Mouse (Mus musculus) hindbrain, embryonic 15.5 days (tissue): ENCODE data around the gene Nt5c2. TPM values are rescaled to one million over a fixed set of nuclear protein-coding genes. Genes with fewer than 3 reads are reported as not detected.
"Not testable (repeated sequence)": the region's sequence is repeated elsewhere in the genome, so short reads cannot be mapped to it uniquely, and the experiment has no call there.

ENCODE experiments used
- ATAC-seq: fragments of 200-750 bp; cut with Nextera tagmentation; 2 replicates; pipeline ENCODE4 v1.8.0; 2017; ENCODE audit warnings: low read depth, moderate number of reproducible peaks, moderate TSS enrichment; ENCODE audit not compliant: low FRiP score
- H3K27ac ChIP-seq: fragments of 300-500 bp; sonication (generic); replicated peaks from 2 replicates; pipeline ENCODE4 v1.5.1; 2015; ENCODE audit warnings: mild to moderate bottlenecking, inconsistent platforms
- H3K27me3 ChIP-seq: fragments of 300-500 bp; sonication (generic); 2 replicates; pipeline ENCODE4 v1.6.1; 2015; ENCODE audit warnings: control low read depth, inconsistent platforms
- H3K36me3 ChIP-seq: fragments of 300-500 bp; sonication (generic); 2 replicates; pipeline ENCODE4 v1.6.1; 2015; ENCODE audit warnings: control low read depth, inconsistent platforms
- H3K4me1 ChIP-seq: fragments of 300-500 bp; sonication (generic); replicated peaks from 2 replicates; pipeline ENCODE4 v1.6.1; 2015; ENCODE audit warnings: control low read depth, inconsistent platforms
- H3K4me2 ChIP-seq: fragments of 300-500 bp; sonication (generic); 2 replicates; pipeline ENCODE4 v1.6.1; 2015; ENCODE audit warnings: moderate library complexity, mild to moderate bottlenecking, inconsistent platforms
- H3K4me3 ChIP-seq: fragments of 300-500 bp; sonication (generic); 2 replicates; pipeline ENCODE4 v1.5.1; 2015; ENCODE audit warnings: mild to moderate bottlenecking, inconsistent platforms
- H3K9ac ChIP-seq: fragments of 300-500 bp; sonication (generic); 2 replicates; pipeline ENCODE4 v1.6.1; 2015; ENCODE audit warnings: inconsistent platforms
- H3K9me3 ChIP-seq: fragments of 300-500 bp; sonication (generic); 2 replicates; pipeline ENCODE4 v1.6.1; 2016; ENCODE audit warnings: control low read depth, inconsistent platforms
- WGBS: fragments of 180-500 bp; shearing (Covaris S2); methylation state at CpG from one replicate; pipeline ENCODE4 v1.1.7; 2015; 5-methylcytosine and 5-hydroxymethylcytosine counted together
- polyA plus RNA-seq: library from polyadenylated mRNA; unstranded; fragments of >200 nt; fragmentation: Nextera tagmentation; extraction: Ambion mirVana; gene quantifications from 2 replicates; pipeline ENCODE4 v1.2.1, GENCODE M21; 2015

The Nt5c2 gene
- polyA plus RNA-seq, 1 experiment from 2014 or later: 74.1 TPM

GRCm38 (mm10) chr19:47015396-47015795, 443 bp upstream of the Nt5c2 start:
- Histone ChIP-seq H3K36me3 (peaks cover 2% of the 10 kb centered on the region), H3K4me1 (peaks cover 27% of the 10 kb centered on the region), H3K4me2 (peak overlapping the region; percentile 78), H3K9me3 (no peaks in the 10 kb centered on the region), H3K27me3 (no peaks in the 10 kb centered on the region), H3K9ac (peak overlapping the region; percentile 90), H3K4me3 (peak overlapping the region; percentile 74), H3K27ac (peak overlapping the region; percentile 97)
- 1% methylated on average over 37 of the region's 37 CpGs for WGBS
- ATAC-seq: peak; percentile 12; the same call in 1 of the 2 replicates

GRCm38 (mm10) chr19:47014159-47014446, 850 bp downstream of the Nt5c2 start:
- no peaks in the 10 kb centered on the region for H3K27me3 ChIP-seq
- H3K36me3 ChIP-seq: no peaks in the 10 kb centered on the region
- H3K4me3 ChIP-seq: peak overlapping the region; percentile 74
- H3K4me2 ChIP-seq: peak overlapping the region; percentile 78
- H3K27ac ChIP-seq: peak overlapping the region; percentile 97
- H3K9me3 ChIP-seq: no peaks in the 10 kb centered on the region
- H3K4me1 ChIP-seq: peaks cover 17% of the 10 kb centered on the region
- peak overlapping the region; percentile 90 for H3K9ac ChIP-seq
- 0% methylated on average over 10 of the region's 11 CpGs for WGBS
- peak; percentile 23; the same call in 1 of the 2 replicates for ATAC-seq

GRCm38 (mm10) chr19:47013340-47014158, 1.4 kb downstream of the Nt5c2 start:
- ATAC-seq: no peak
- Histone ChIP-seq H3K9me3 (no peaks in the 10 kb centered on the region), H3K27ac (peak overlapping the region; percentile 97), H3K27me3 (no peaks in the 10 kb centered on the region), H3K4me1 (peaks cover 13% of the 10 kb centered on the region), H3K36me3 (no peaks in the 10 kb centered on the region), H3K9ac (peak overlapping the region; percentile 90), H3K4me3 (peak overlapping the region; percentile 74), H3K4me2 (peak overlapping the region; percentile 78)
- 6% methylated on average over 20 of the region's 20 CpGs for WGBS

GRCm38 (mm10) chr19:47012521-47013130, 2.3 kb downstream of the Nt5c2 start:
- Histone ChIP-seq H3K36me3 (no peaks in the 10 kb centered on the region), H3K4me2 (peak overlapping the region; percentile 78), H3K4me1 (peaks cover 9% of the 10 kb centered on the region), H3K27ac (peak overlapping the region; percentile 97), H3K9me3 (no peaks in the 10 kb centered on the region), H3K9ac (no peak overlapping the region), H3K4me3 (no peak overlapping the region), H3K27me3 (no peaks in the 10 kb centered on the region)
- WGBS: 91% methylated on average over 15 of the region's 15 CpGs
- no peak for ATAC-seq

GRCm38 (mm10) chr19:47009943-47010342, 5.0 kb downstream of the Nt5c2 start:
- Histone ChIP-seq H3K4me3 (no peak overlapping the region), H3K9me3 (no peaks in the 10 kb centered on the region), H3K27ac (no peak overlapping the region), H3K4me1 (peaks cover 9% of the 10 kb centered on the region), H3K36me3 (no peaks in the 10 kb centered on the region), H3K27me3 (no peaks in the 10 kb centered on the region), H3K9ac (no peak overlapping the region), H3K4me2 (no peak overlapping the region)
- WGBS: 88% methylated on average over 5 of the region's 5 CpGs
- no peak for ATAC-seq

- no peak overlapping the region for H3K4me2 ChIP-seq
- WGBS: 88% methylated on average over 7 of the region's 7 CpGs
- H3K4me3 ChIP-seq: no peak overlapping the region
- no peak overlapping the region for H3K27ac ChIP-seq
- no peak overlapping the region for H3K9ac ChIP-seq
- H3K27me3 ChIP-seq: no peaks in the 10 kb centered on the region
- H3K4me1 ChIP-seq: peaks cover 9% of the 10 kb centered on the region
- no peaks in the 10 kb centered on the region for H3K36me3 ChIP-seq
- no peak for ATAC-seq
- H3K9me3 ChIP-seq: no peaks in the 10 kb centered on the region
These were observed 5.5 kb downstream of the Nt5c2 start for GRCm38 (mm10) chr19:47009420-47009819.

- Histone ChIP-seq H3K4me2 (no peak overlapping the region), H3K9me3 (no peaks in the 10 kb centered on the region), H3K4me1 (no peaks in the 10 kb centered on the region), H3K36me3 (no peaks in the 10 kb centered on the region), H3K27ac (no peak overlapping the region), H3K27me3 (no peaks in the 10 kb centered on the region), H3K9ac (no peak overlapping the region), H3K4me3 (no peak overlapping the region)
- 6% methylated on average over 4 of the region's 4 CpGs for WGBS
- ATAC-seq: no peak
These were observed 8.6 kb downstream of the Nt5c2 start for GRCm38 (mm10) chr19:47006321-47006720.

- no peak for ATAC-seq
- no peak overlapping the region for H3K27ac ChIP-seq
- H3K4me2 ChIP-seq: no peak overlapping the region
- H3K4me3 ChIP-seq: no peak overlapping the region
- no peaks in the 10 kb centered on the region for H3K9me3 ChIP-seq
- WGBS: 62% methylated on average over 5 of the region's 5 CpGs
- H3K27me3 ChIP-seq: no peaks in the 10 kb centered on the region
- no peaks in the 10 kb centered on the region for H3K36me3 ChIP-seq
- H3K9ac ChIP-seq: no peak overlapping the region
- H3K4me1 ChIP-seq: no peaks in the 10 kb centered on the region
These were observed 9.1 kb downstream of the Nt5c2 start for GRCm38 (mm10) chr19:47005873-47006272.

- H3K4me2 ChIP-seq: no peak overlapping the region
- H3K9me3 ChIP-seq: no peaks in the 10 kb centered on the region
- no peak overlapping the region for H3K9ac ChIP-seq
- no peak overlapping the region for H3K27ac ChIP-seq
- no peak for ATAC-seq
- H3K4me1 ChIP-seq: no peaks in the 10 kb centered on the region
- 85% methylated on average over 6 of the region's 6 CpGs for WGBS
- no peaks in the 10 kb centered on the region for H3K27me3 ChIP-seq
- H3K4me3 ChIP-seq: no peak overlapping the region
- H3K36me3 ChIP-seq: no peaks in the 10 kb centered on the region
These were observed 11.0 kb downstream of the Nt5c2 start for GRCm38 (mm10) chr19:47003742-47004511.

- H3K9ac ChIP-seq, H3K36me3 ChIP-seq, H3K4me1 ChIP-seq, H3K27me3 ChIP-seq, H3K9me3 ChIP-seq, H3K27ac ChIP-seq, H3K4me3 ChIP-seq, ATAC-seq, H3K4me2 ChIP-seq: not testable (repeated sequence)
- WGBS: 82% methylated on average over 2 of the region's 3 CpGs
These were observed 14.6 kb downstream of the Nt5c2 start for GRCm38 (mm10) chr19:47000357-47000756.

GRCm38 (mm10) chr19:46999753-47000152, 15.2 kb downstream of the Nt5c2 start:
- no peaks in the 10 kb centered on the region for H3K36me3 ChIP-seq
- no peaks in the 10 kb centered on the region for H3K4me1 ChIP-seq
- no peaks in the 10 kb centered on the region for H3K27me3 ChIP-seq
- no peak overlapping the region for H3K4me2 ChIP-seq
- no peak overlapping the region for H3K27ac ChIP-seq
- no peak overlapping the region for H3K9ac ChIP-seq
- H3K4me3 ChIP-seq: no peak overlapping the region
- H3K9me3 ChIP-seq: no peaks in the 10 kb centered on the region
- WGBS: 90% methylated on average over 6 of the region's 6 CpGs
- no peak for ATAC-seq

GRCm38 (mm10) chr19:46998953-46999352, 16.0 kb downstream of the Nt5c2 start:
- no peak for ATAC-seq
- Histone ChIP-seq H3K9ac (no peak overlapping the region), H3K9me3 (no peaks in the 10 kb centered on the region), H3K4me3 (no peak overlapping the region), H3K36me3 (no peaks in the 10 kb centered on the region), H3K27ac (no peak overlapping the region), H3K27me3 (no peaks in the 10 kb centered on the region), H3K4me1 (no peaks in the 10 kb centered on the region), H3K4me2 (no peak overlapping the region)
- 83% methylated on average over 4 of the region's 4 CpGs for WGBS
